Mouse (Mus musculus) G1E (cell line): ENCODE data around the gene Slc9a9. TPM values are rescaled to one million over a fixed set of nuclear protein-coding genes. Genes with fewer than 3 reads are reported as not detected.

Experiments
- ATAC-seq: 2 replicates; pipeline ENCODE4 v1.8.0; 2016; ENCODE audit warnings: mild to moderate bottlenecking; ENCODE audit not compliant: insufficient number of reproducible peaks, poor library complexity, low FRiP score, severe bottlenecking; ENCODE audit errors: extremely low read depth
- DNase-seq: peaks from one replicate; pipeline ENCODE4 v3.0.0; 2012; ENCODE audit warnings: low spot score
- H3K27me3 ChIP-seq: 2 replicates; pipeline ENCODE4 v1.6.1; 2012; ENCODE audit warnings: mild to moderate bottlenecking, low read length, inconsistent platforms; ENCODE audit not compliant: insufficient read depth
- H3K36me3 ChIP-seq: replicated peaks from 2 replicates; pipeline ENCODE3; 2012; ENCODE audit warnings: mild to moderate bottlenecking, inconsistent platforms
- H3K4me1 ChIP-seq: 2 replicates; pipeline ENCODE4 v1.6.1; 2012; ENCODE audit warnings: low read depth, low read length, inconsistent platforms, mixed read lengths; ENCODE audit not compliant: insufficient read depth
- H3K4me3 ChIP-seq: 2 replicates; pipeline ENCODE4 v1.5.1; 2012; ENCODE audit warnings: low read depth, mild to moderate bottlenecking, inconsistent platforms, low read length, moderate library complexity, mixed read lengths
- H3K9me3 ChIP-seq: replicated peaks from 2 replicates; pipeline ENCODE4 v1.6.1; 2012; ENCODE audit warnings: inconsistent platforms
- CTCF ChIP-seq: IDR thresholded peaks from 2 replicates; pipeline ENCODE4 v1.5.1; 2012; ENCODE audit warnings: low read depth, low read length, inconsistent platforms, mixed read lengths
- GATA1 ChIP-seq: IDR thresholded peaks from 2 replicates; pipeline ENCODE4 v1.6.1; 2012; ENCODE audit warnings: borderline replicate concordance, low read length, inconsistent platforms, mixed read lengths
- GATA2 ChIP-seq: IDR thresholded peaks from 2 replicates; pipeline ENCODE4 v1.6.1; 2012; ENCODE audit warnings: low read depth, low read length, inconsistent platforms, borderline replicate concordance
- POLR2AphosphoS5 ChIP-seq: IDR thresholded peaks from 2 replicates; pipeline ENCODE4 v1.6.1; 2012; ENCODE audit warnings: low read depth, low read length, inconsistent platforms; ENCODE audit not compliant: insufficient replicate concordance
- TAL1 ChIP-seq: conservative IDR thresholded peaks from 2 replicates; pipeline ENCODE4 v1.6.1; 2012; ENCODE audit warnings: low read depth, low read length, inconsistent platforms, mixed read lengths
- polyA plus RNA-seq: library from polyadenylated mRNA; stranded (reverse); fragments of >175 nt; gene quantifications from 2 replicates; pipeline ENCODE4 v1.2.3, GENCODE M21; 2012
- total RNA-seq, 2 experiments: library from RNA; stranded (forward) in 1 of 2; stranded (reverse) in 1 of 2; fragments of 200-1000 nt in 1 of 2; fragments of >200 nt in 1 of 2; fragmentation: Nextera tagmentation in 1 of 2; gene quantifications; 2 replicates each; pipeline ENCODE4 v1.2.3; 2014 to 2017

Gene Slc9a9
- total and polyA plus RNA-seq, 3 experiments, result 0.11 TPM; not detected in 2

GRCm38 (mm10) chr9:94691311-94692087 is 21.8 kb downstream of the Slc9a9 start:
- Histone ChIP-seq H3K36me3 (no peaks in the 10 kb centered on the region), H3K9me3 (peaks cover 16% of the 10 kb centered on the region), H3K4me3 (no peak overlapping the region), H3K27me3 (no peaks in the 10 kb centered on the region), H3K4me1 (no peaks in the 10 kb centered on the region)
- DNase-seq (no peak), ATAC-seq (no peak)
- TF ChIP-seq POLR2AphosphoS5, result no peak
- TF ChIP-seq TAL1, result no peak
- no peak for TF ChIP-seq CTCF
- no peak for TF ChIP-seq GATA2
- no peak for TF ChIP-seq GATA1

- ATAC-seq, result no peak
These were observed 22.4 kb downstream of the Slc9a9 start for GRCm38 (mm10) chr9:94692122-94692521.

GRCm38 (mm10) chr9:94694243-94694642 is 24.5 kb downstream of the Slc9a9 start:
- Histone ChIP-seq H3K36me3 (no peaks in the 10 kb centered on the region), H3K9me3 (peaks cover 23% of the 10 kb centered on the region), H3K4me3 (no peak overlapping the region), H3K4me1 (no peaks in the 10 kb centered on the region), H3K27me3 (no peaks in the 10 kb centered on the region)
- ATAC-seq (no peak), DNase-seq (no peak)
- TF ChIP-seq CTCF, result no peak
- TF ChIP-seq GATA2, result no peak
- TF ChIP-seq GATA1, result no peak
- TF ChIP-seq POLR2AphosphoS5, result no peak
- no peak for TF ChIP-seq TAL1

More at GRCm38 (mm10) chr9:94692122-94692521, 22.4 kb downstream of the Slc9a9 start:
- no peak for TF ChIP-seq GATA2
- no peak for TF ChIP-seq POLR2AphosphoS5
- Histone ChIP-seq H3K27me3 (no peaks in the 10 kb centered on the region), H3K4me1 (no peaks in the 10 kb centered on the region), H3K4me3 (no peak overlapping the region), H3K36me3 (no peaks in the 10 kb centered on the region), H3K9me3 (peaks cover 22% of the 10 kb centered on the region)
- no peak for DNase-seq

GRCm38 (mm10) chr9:94694983-94695382 is 25.3 kb downstream of the Slc9a9 start:
- ATAC-seq (no peak), DNase-seq (no peak)
- Histone ChIP-seq H3K27me3 (no peaks in the 10 kb centered on the region), H3K4me1 (no peaks in the 10 kb centered on the region), H3K36me3 (no peaks in the 10 kb centered on the region), H3K9me3 (peaks cover 23% of the 10 kb centered on the region), H3K4me3 (no peak overlapping the region)
- TF ChIP-seq POLR2AphosphoS5 (no peak), TAL1 (no peak), CTCF (no peak), GATA2 (no peak), GATA1 (no peak)

- Histone ChIP-seq H3K36me3 (no peaks in the 10 kb centered on the region), H3K9me3 (peaks cover 25% of the 10 kb centered on the region), H3K27me3 (no peaks in the 10 kb centered on the region), H3K4me1 (no peaks in the 10 kb centered on the region), H3K4me3 (no peak overlapping the region)
- DNase-seq (no peak), ATAC-seq (no peak; the same call in 1 of the 2 replicates)
- TF ChIP-seq POLR2AphosphoS5 (no peak), GATA2 (no peak), CTCF (no peak), GATA1 (no peak), TAL1 (no peak)
These were observed 26.9 kb downstream of the Slc9a9 start for GRCm38 (mm10) chr9:94696539-94697079.

GRCm38 (mm10) chr9:94698175-94698574 is 28.5 kb downstream of the Slc9a9 start:
- H3K4me1 ChIP-seq, result no peaks in the 10 kb centered on the region
- peaks cover 33% of the 10 kb centered on the region for H3K9me3 ChIP-seq
- no peak for TF ChIP-seq POLR2AphosphoS5
- no peak for TF ChIP-seq CTCF
- TF ChIP-seq GATA2, result no peak
- no peak for TF ChIP-seq TAL1
- no peak for TF ChIP-seq GATA1
- ATAC-seq (no peak), DNase-seq (no peak)
- H3K4me3 ChIP-seq, result no peak overlapping the region
- no peaks in the 10 kb centered on the region for H3K36me3 ChIP-seq
- H3K27me3 ChIP-seq, result no peaks in the 10 kb centered on the region
